ENCODE assay signal across 19 mouse cellular contexts in genomic region chr16:57801886-57802285, GRCm38 (mm10).
"Had no signal": no experiment of that assay in that cellular context is flagged by ENCODE, and none has a peak within 500 bp of the region (broad histone marks: within the 10 kb centered on the region; RNA-seq: fewer than 3 reads in every experiment).

No protein-coding gene starts in this region.

- H3K27me3 ChIP-seq: kidney, embryonic 15.5 days; liver, embryonic 13.5 days; megakaryocyte, embryonic 14.5 days; neural tube, embryonic 13.5 days had no signal

- H3K4me3 ChIP-seq: kidney, embryonic 15.5 days; left cerebral cortex, adult 2 months; liver, embryonic 13.5 days; megakaryocyte, embryonic 14.5 days; midbrain, embryonic 10.5 days; neural tube, embryonic 13.5 days had no signal

- H3K4me1 ChIP-seq: kidney, embryonic 15.5 days; liver, embryonic 13.5 days; megakaryocyte, embryonic 14.5 days; neural tube, embryonic 13.5 days had no signal

- H3K9ac ChIP-seq: kidney, embryonic 15.5 days; liver, embryonic 13.5 days; neural tube, embryonic 13.5 days had no signal

- H3K4me2 ChIP-seq: kidney, embryonic 15.5 days; liver, embryonic 13.5 days; neural tube, embryonic 13.5 days had no signal

- ATAC-seq: lung, postnatal 0 days had no signal

- H3K36me3 ChIP-seq: kidney, embryonic 15.5 days; liver, embryonic 13.5 days; midbrain, embryonic 10.5 days; neural tube, embryonic 13.5 days had no signal

- H3K27ac ChIP-seq: kidney, embryonic 15.5 days; left cerebral cortex, adult 2 months; liver, embryonic 13.5 days; neural tube, embryonic 13.5 days; stomach, postnatal 0 days had no signal

- DNase-seq: kidney, adult 8-10 months; kidney, postnatal 10 days; kidney, postnatal 36 days; layer of hippocampus, postnatal 36 days; liver, embryonic 13.5 days; lung, adult 2 months; midbrain, embryonic 14.5 days; right cerebral cortex, postnatal 14 days; right cerebral cortex, postnatal 4 days; thymus, adult 2 months; thymus, postnatal 14 days; thymus, postnatal 4 days had no signal

- H3K9me3 ChIP-seq: kidney, embryonic 15.5 days; liver, embryonic 13.5 days; megakaryocyte, embryonic 14.5 days; midbrain, embryonic 10.5 days; neural tube, embryonic 13.5 days had no signal
